Mouse (Mus musculus): Measurements from ENCODE around the gene Mfsd4b3.

DNA sequence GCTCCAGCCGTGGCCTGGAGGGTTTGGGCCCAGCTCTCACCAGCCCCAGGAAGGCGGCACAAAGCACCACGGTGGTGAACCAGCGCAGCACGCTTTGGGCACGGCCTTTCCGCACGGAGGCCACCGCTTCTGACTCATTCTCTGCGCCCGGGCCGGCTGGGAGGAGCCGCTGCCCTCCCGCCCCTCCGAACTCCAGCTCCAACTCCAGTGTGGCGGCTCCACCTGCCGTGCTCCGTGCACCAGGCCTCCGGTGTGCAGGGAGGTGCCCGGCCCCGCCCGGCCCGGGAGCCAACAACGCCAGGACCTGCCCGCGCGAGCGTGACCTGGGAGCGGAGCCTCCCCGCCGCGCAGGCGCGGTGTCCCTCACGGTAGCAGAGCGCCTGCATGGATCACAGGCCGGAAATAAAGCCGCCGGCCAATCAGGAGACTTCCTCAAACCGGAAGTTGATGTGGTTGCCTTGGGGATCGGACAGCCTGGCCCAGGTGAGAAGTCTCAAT is 61.0 kb downstream of the Mfsd4b3 start, which contains the start of gene Mfsd4b4:
- no peak for TF ChIP-seq CTCF (IDR thresholded peaks at IDR 0.05; ENCODE audit: borderline replicate concordance, insufficient read depth, low read depth, low read length)
- peak; percentile 60; the same call in 1 of the 2 replicates for TF ChIP-seq POLR2A (IDR thresholded peaks at IDR 0.05; ENCODE audit: borderline replicate concordance, insufficient read depth, low read length)

All from cerebellum, adult 2 months (tissue).